Mouse (Mus musculus): ENCODE measurements around the gene Tmprss15.

- TF ChIP-seq CTCF (IDR thresholded peaks at IDR 0.05), result peak; percentile 61
- no peak for TF ChIP-seq EP300 (IDR thresholded peaks at IDR 0.05)
Measured at GRCm38 (mm10) chr16:79058775-79059558, 31.9 kb downstream of the Tmprss15 start.

Data from lung, postnatal 0 days (tissue).